Mouse (Mus musculus) embryonic facial prominence, embryonic 13.5 days (tissue): ENCODE measurements at regions not wholly inside any gene's neighbourhood (a gene's known extent, or its start where the extent isn't known, plus 50 kb on each side); places are given as distances from the start of the nearest gene placed in this dataset.

Experiments used
- ATAC-seq: fragments of 200-750 bp; cut with Nextera tagmentation; 2 replicates; pipeline ENCODE4 v1.8.0; 2017; ENCODE audit warnings: low read depth; ENCODE audit not compliant: insufficient number of reproducible peaks, insufficient read depth, low FRiP score, low TSS enrichment
- H3K27ac ChIP-seq: fragments of 300-500 bp; sonication (generic); 2 replicates; pipeline ENCODE4 v1.5.1; 2015; ENCODE audit warnings: moderate library complexity, mild to moderate bottlenecking, inconsistent platforms
- H3K27me3 ChIP-seq: fragments of 300-500 bp; sonication (generic); 2 replicates; pipeline ENCODE4 v1.6.1; 2015; ENCODE audit warnings: mild to moderate bottlenecking, inconsistent platforms
- H3K36me3 ChIP-seq: fragments of 300-500 bp; sonication (generic); 2 replicates; pipeline ENCODE4 v1.6.1; 2015; ENCODE audit warnings: mild to moderate bottlenecking, inconsistent platforms
- H3K4me1 ChIP-seq: fragments of 300-500 bp; sonication (generic); 2 replicates; pipeline ENCODE4 v1.6.1; 2015; ENCODE audit warnings: inconsistent platforms
- H3K4me2 ChIP-seq: fragments of 300-500 bp; sonication (generic); 2 replicates; pipeline ENCODE4 v1.6.1; 2015; ENCODE audit warnings: moderate library complexity, mild to moderate bottlenecking, inconsistent platforms
- H3K4me3 ChIP-seq: fragments of 300-500 bp; sonication (generic); 2 replicates; pipeline ENCODE4 v1.5.1; 2015; ENCODE audit warnings: mild to moderate bottlenecking, inconsistent platforms
- H3K9ac ChIP-seq: fragments of 300-500 bp; sonication (generic); 2 replicates; pipeline ENCODE4 v1.6.1; 2015; ENCODE audit warnings: mild to moderate bottlenecking, inconsistent platforms
- H3K9me3 ChIP-seq: fragments of 300-500 bp; sonication (generic); 2 replicates; pipeline ENCODE4 v1.6.1; 2016; ENCODE audit warnings: inconsistent platforms
- WGBS: fragments of 180-500 bp; shearing (Covaris S2); methylation state at CpG from one replicate; pipeline ENCODE4 v1.1.7; 2015; ENCODE audit warnings: mixed read lengths; 5-methylcytosine and 5-hydroxymethylcytosine counted together

- no peak for ATAC-seq
- Histone ChIP-seq H3K9ac (no peak overlapping the region), H3K27me3 (no peaks in the 10 kb centered on the region), H3K4me3 (no peak overlapping the region), H3K4me1 (no peaks in the 10 kb centered on the region), H3K4me2 (no peak overlapping the region), H3K36me3 (no peaks in the 10 kb centered on the region), H3K27ac (no peak overlapping the region), H3K9me3 (no peaks in the 10 kb centered on the region)
- 80% methylated on average over 3 of the region's 3 CpGs for WGBS
Measured at GRCm38 (mm10) chr9:30653210-30653609, 226.3 kb downstream of the Snx19 start.

DNA sequence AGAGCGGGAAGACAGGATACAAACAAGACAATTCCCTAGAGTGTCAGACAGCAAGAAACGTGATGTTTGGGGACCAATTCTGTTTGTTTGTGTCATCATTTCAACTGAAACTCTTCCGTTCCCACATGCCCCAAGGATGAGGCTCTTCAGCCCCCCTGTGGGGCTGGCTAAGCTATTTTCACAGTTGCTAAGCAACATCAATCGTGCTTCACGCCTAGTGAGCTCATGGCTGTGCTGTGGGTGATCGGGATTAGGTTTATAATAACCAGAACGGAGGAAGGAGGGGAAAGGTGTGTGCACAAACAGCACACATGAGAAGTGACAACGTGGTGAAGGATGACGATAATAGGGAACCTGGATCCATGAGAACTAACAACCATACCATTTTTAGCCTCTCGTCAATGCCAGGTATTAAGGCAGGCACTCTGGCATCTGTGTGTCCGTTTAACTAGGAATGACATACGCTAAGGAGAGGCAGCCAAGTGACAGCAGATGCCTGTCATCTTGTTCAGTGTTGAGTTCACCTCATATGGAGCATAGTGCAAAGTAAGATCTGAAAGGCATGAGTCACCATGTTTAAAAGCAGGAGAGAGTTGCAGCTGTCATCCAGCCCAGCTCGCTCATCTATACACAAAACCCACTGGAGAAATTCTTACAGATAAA is 222.6 kb downstream of the Snx19 start:
- 79% methylated on average over 13 of the region's 13 CpGs for WGBS
- no peaks in the 10 kb centered on the region for H3K4me1 ChIP-seq
- H3K36me3 ChIP-seq = no peaks in the 10 kb centered on the region
- H3K4me2 ChIP-seq = no peak overlapping the region
- H3K9ac ChIP-seq = no peak overlapping the region
- H3K27ac ChIP-seq = no peak overlapping the region
- no peak for ATAC-seq
- no peaks in the 10 kb centered on the region for H3K9me3 ChIP-seq
- no peak overlapping the region for H3K4me3 ChIP-seq
- no peaks in the 10 kb centered on the region for H3K27me3 ChIP-seq

GRCm38 (mm10) chr9:30633741-30634470 is 207.0 kb downstream of the Snx19 start:
- H3K36me3 ChIP-seq = no peaks in the 10 kb centered on the region
- H3K4me2 ChIP-seq = no peak overlapping the region
- no peak for ATAC-seq
- peak overlapping the region; percentile 33; the same call in 1 of the 2 replicates for H3K27ac ChIP-seq
- H3K9me3 ChIP-seq = no peaks in the 10 kb centered on the region
- H3K4me3 ChIP-seq = no peak overlapping the region
- H3K27me3 ChIP-seq = no peaks in the 10 kb centered on the region
- no peak overlapping the region for H3K9ac ChIP-seq
- WGBS = 39% methylated on average over 10 of the region's 10 CpGs
- peaks cover 26% of the 10 kb centered on the region for H3K4me1 ChIP-seq

DNA sequence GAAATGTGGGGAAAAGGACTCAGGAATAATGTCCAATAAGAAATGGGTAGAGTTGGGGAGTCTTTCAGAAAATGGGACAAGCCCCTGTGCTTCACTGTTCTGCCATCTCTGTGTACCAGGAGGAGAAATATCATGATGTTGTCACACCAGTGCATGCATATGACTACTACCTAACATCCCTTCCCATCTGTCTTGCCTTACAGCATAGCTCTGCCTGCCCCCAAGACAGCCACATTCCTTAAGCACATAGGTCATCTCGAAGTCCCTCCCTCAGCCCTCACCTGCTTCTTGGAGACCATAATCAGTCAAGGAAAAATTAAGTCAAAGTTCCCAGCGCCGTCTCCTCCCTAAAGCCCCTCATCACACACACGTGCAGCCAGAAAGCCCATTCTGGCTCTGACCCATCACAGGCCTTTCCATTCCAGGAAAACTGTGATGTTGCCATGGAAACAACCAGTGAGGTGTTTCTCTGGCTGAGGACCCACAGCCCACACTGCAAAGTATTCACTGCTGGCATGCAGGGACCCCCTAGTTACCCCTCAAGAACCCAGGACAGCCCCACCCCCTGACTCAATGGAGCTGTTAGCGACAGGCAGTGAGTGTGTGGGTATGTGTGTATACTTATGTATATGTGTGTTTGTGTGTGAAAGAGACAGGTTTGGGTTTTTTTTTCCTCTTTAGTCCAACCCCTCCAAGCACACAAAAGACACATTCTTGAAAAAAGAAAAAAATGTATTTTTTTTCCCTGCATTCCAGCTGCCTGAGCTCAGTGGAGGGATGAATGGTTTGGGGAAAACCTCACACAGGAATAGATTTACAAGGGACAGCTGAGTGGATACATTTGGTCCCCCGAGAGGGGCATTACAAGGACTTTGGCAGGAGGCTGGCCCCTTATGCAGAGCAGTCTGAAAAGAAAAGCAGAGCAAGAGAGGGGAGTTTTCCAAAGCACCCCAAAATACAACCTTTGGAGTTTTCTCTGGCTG is 205.5 kb downstream of the Snx19 start:
- Histone ChIP-seq H3K9ac (no peak overlapping the region), H3K4me1 (peaks cover 26% of the 10 kb centered on the region), H3K4me2 (no peak overlapping the region), H3K9me3 (no peaks in the 10 kb centered on the region), H3K27ac (peak overlapping the region; percentile 66; the same call in 1 of the 2 replicates), H3K4me3 (no peak overlapping the region), H3K27me3 (no peaks in the 10 kb centered on the region), H3K36me3 (no peaks in the 10 kb centered on the region)
- WGBS = 47% methylated on average over 6 of the region's 6 CpGs
- peak; percentile 71; the same call in 1 of the 2 replicates for ATAC-seq

GRCm38 (mm10) chr9:30625635-30626034 is 198.7 kb downstream of the Snx19 start:
- H3K9ac ChIP-seq = no peak overlapping the region
- no peak overlapping the region for H3K27ac ChIP-seq
- 88% methylated on average over 8 of the region's 8 CpGs for WGBS
- no peak for ATAC-seq
- H3K9me3 ChIP-seq = no peaks in the 10 kb centered on the region
- no peaks in the 10 kb centered on the region for H3K27me3 ChIP-seq
- H3K36me3 ChIP-seq = no peaks in the 10 kb centered on the region
- no peak overlapping the region for H3K4me2 ChIP-seq
- no peak overlapping the region for H3K4me3 ChIP-seq
- H3K4me1 ChIP-seq = no peaks in the 10 kb centered on the region

DNA sequence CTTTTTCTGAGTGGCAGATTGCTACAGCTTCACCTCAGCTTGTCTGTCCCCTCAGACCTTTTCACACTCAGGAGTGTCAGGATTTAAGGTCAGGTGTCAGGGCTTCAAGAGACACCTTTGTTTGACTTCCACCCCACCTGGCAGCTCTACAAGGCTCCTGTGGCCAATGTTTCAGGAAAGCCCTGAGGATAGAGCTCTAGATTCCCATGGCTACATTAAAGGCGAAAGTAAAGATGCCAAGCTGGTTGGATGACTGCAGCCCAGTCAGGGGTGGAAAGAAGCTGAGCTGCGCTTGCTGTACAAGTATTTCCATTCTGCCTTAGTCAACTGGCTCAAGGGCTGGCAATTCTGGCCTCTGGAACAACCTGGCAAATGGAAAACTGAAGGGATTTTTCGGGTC is 198.2 kb downstream of the Snx19 start:
- Histone ChIP-seq H3K36me3 (no peaks in the 10 kb centered on the region), H3K27me3 (no peaks in the 10 kb centered on the region), H3K4me1 (no peaks in the 10 kb centered on the region), H3K4me3 (no peak overlapping the region), H3K27ac (no peak overlapping the region), H3K9me3 (no peaks in the 10 kb centered on the region), H3K9ac (no peak overlapping the region), H3K4me2 (no peak overlapping the region)
- WGBS = 74% methylated on average over 3 of the region's 3 CpGs
- no peak for ATAC-seq

GRCm38 (mm10) chr9:30624481-30624880 is 197.6 kb downstream of the Snx19 start:
- Histone ChIP-seq H3K9ac (no peak overlapping the region), H3K27ac (no peak overlapping the region), H3K4me3 (no peak overlapping the region), H3K36me3 (no peaks in the 10 kb centered on the region), H3K4me2 (no peak overlapping the region), H3K27me3 (no peaks in the 10 kb centered on the region), H3K9me3 (no peaks in the 10 kb centered on the region), H3K4me1 (no peaks in the 10 kb centered on the region)
- ATAC-seq = no peak
- 90% methylated on average over 5 of the region's 5 CpGs for WGBS

DNA sequence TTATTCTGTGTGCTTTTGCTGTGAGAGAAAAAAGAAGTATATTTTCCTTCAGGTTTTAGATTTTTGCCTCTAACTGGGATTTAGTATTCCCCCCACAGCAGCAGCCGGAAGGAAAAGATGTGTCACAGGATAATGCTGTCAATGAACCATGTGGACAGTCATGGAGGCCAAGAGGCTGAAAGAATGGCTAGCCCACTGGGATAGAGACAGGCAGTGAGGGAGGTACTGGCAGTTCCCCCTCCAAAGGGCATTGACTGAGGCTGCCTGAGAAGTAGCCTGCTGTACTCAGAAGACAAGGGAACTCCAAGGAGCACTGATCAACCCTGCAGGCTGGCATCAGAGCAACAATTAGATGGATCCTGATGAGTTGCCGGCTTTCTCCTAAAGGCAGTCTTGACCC is 192.4 kb downstream of the Snx19 start:
- no peaks in the 10 kb centered on the region for H3K27me3 ChIP-seq
- H3K9me3 ChIP-seq = no peaks in the 10 kb centered on the region
- no peaks in the 10 kb centered on the region for H3K36me3 ChIP-seq
- H3K4me2 ChIP-seq = no peak overlapping the region
- no peaks in the 10 kb centered on the region for H3K4me1 ChIP-seq
- ATAC-seq = no peak
- 89% methylated on average over 2 of the region's 2 CpGs for WGBS
- H3K9ac ChIP-seq = no peak overlapping the region
- H3K27ac ChIP-seq = no peak overlapping the region
- H3K4me3 ChIP-seq = no peak overlapping the region

- Histone ChIP-seq H3K4me2 (no peak overlapping the region), H3K9ac (no peak overlapping the region), H3K36me3 (no peaks in the 10 kb centered on the region), H3K9me3 (no peaks in the 10 kb centered on the region), H3K27ac (no peak overlapping the region), H3K4me1 (0 out of 2 replicates have a peak, but pooled peaks cover 4% of the 10 kb centered on the region), H3K4me3 (no peak overlapping the region), H3K27me3 (no peaks in the 10 kb centered on the region)
- ATAC-seq = no peak
- WGBS = 70% methylated on average over 2 of the region's 2 CpGs
Measured at GRCm38 (mm10) chr9:30618181-30618580, 191.3 kb downstream of the Snx19 start.

DNA sequence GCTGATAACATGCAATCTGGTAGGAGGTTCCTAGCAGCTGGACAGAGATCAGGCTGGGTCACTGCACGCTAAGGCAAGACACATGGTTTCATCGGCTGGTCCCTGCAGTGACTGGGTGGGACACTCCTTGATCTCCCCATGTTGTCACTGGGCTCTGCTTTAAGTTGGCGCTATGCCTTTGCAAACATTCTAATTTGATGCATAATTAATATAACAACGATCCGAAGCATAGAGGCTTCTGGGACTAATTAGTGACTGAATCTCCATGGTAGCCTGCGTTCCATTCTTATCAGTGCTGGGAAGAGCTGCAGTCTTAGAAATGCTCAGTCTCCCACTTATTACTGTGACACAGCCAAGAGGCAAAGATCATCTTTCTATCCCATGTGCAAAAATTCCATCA is 186.8 kb downstream of the Snx19 start:
- no peaks in the 10 kb centered on the region for H3K36me3 ChIP-seq
- 41% methylated on average over 6 of the region's 6 CpGs for WGBS
- H3K4me1 ChIP-seq = 0 out of 2 replicates have a peak, but pooled peaks cover 7% of the 10 kb centered on the region
- no peak overlapping the region for H3K9ac ChIP-seq
- ATAC-seq = no peak
- no peaks in the 10 kb centered on the region for H3K27me3 ChIP-seq
- H3K27ac ChIP-seq = no peak overlapping the region
- H3K4me3 ChIP-seq = no peak overlapping the region
- no peaks in the 10 kb centered on the region for H3K9me3 ChIP-seq
- H3K4me2 ChIP-seq = no peak overlapping the region

GRCm38 (mm10) chr9:30613003-30613552 is 186.2 kb downstream of the Snx19 start:
- H3K36me3 ChIP-seq = no peaks in the 10 kb centered on the region
- H3K9ac ChIP-seq = no peak overlapping the region
- H3K4me1 ChIP-seq = 0 out of 2 replicates have a peak, but pooled peaks cover 7% of the 10 kb centered on the region
- no peak for ATAC-seq
- H3K27me3 ChIP-seq = no peaks in the 10 kb centered on the region
- H3K9me3 ChIP-seq = no peaks in the 10 kb centered on the region
- WGBS = 84% methylated on average over 5 of the region's 5 CpGs
- H3K27ac ChIP-seq = no peak overlapping the region
- H3K4me2 ChIP-seq = no peak overlapping the region
- H3K4me3 ChIP-seq = no peak overlapping the region
